Mouse (Mus musculus) adrenal gland, adult 2 months (tissue): ENCODE measurements at regions not wholly inside any gene's neighbourhood (a gene's known extent, or its start where the extent isn't known, plus 50 kb on each side); places are given as distances from the start of the nearest gene placed in this dataset.

ENCODE experiments used
- DNase-seq: peaks from one replicate; pipeline ENCODE4 v3.0.0; 2021

DNA sequence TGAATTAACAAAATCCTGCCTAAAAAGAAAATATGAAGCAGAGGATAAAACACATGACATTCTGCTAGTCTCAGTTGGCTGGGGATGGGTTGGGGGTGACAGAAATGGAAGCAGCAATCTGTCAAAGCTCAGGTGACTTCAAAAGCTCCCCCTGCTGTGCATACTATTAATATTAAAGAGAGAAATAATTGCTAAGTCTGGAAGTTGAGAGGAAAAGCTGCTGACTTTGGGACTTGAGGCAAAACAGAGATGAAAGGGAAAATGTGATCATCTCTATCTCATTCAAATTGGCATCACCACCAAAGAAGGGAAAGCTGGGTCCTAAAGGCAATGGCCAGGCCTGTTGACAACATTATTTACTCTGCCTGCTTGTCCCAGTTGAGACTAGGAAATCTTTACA is 90.8 kb downstream of the Rpe65 start:
- no peak for DNase-seq

DNA sequence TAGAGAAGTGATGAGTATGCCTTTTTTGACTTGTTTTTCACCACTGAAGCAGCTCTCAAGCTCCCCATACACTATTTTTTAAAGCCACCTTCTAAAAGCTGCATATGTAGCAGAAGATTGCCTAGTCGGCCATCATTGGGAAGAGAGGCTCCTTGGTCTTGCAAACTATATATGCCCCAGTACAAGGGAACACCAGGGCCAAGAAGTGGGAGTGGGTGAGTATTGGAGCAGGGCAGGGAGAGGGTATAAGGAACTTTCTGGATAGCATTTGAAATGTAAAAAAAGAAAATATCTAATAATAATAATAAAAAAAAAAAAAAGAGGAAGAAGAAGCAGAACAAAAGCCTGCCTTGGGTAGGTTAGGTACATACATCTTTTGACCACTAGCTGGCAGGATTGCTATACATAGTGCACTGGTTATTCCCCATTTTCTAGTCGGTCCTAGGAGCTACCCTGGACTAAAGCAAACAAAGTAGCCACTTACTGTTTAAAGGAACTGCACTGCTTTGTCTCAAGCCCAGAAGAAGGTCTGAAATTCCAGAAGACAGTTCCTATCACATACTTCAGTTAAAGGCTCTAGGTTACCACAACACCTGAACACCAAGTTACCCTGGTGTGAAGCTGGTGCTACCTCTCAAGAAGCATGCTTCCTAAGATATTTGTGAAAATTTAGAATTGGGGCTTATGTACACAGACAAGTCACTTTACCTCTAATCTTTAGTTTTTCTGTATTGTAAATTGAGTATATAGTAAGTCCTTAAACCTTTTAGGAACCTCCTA is 114.9 kb upstream of the Wls start:
- peak; percentile 3 for DNase-seq

DNA sequence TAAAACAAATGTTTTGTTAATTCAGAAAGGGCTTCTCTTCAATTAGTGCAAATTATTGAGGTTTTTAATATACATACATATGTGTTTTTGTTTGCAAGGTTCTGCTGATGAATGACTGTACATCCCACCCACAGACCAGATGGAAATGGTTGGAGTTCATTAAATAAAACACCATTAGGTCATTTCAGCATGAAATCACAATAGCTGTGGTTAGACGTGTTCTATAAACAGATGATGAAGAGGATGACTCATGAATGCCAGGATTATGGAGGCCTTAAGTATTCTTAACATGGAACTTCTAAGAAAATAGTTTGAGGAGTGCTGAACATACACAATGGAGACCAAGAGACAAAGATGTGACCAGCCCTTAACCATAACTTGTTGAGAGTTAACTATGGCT is 107.3 kb upstream of the Wls start:
- no peak for DNase-seq

GRCm38 (mm10) chr3:159733141-159733540 is 106.3 kb upstream of the Wls start:
- no peak for DNase-seq

DNA sequence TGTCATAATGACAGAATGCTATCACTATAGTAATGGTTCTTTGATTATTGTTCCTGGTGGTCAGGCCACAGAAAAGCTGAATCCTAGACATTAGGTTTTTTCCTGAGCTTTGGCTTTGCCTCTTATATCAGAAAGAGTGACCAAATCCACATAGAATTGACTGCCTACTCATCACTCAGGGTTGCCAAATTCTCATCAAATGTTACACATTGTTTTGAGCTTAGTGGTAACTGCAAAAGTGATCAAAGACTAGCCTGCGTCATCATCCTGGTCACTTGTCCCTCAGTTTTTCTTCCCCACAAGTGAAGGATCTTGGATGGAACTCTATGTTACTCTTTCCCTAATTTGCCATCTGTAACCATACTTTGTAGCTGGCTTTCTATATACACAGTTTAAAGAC is 104.9 kb upstream of the Wls start:
- no peak for DNase-seq

- DNase-seq: no peak
Measured at GRCm38 (mm10) chr3:159736070-159736469, 103.4 kb upstream of the Wls start.

DNA sequence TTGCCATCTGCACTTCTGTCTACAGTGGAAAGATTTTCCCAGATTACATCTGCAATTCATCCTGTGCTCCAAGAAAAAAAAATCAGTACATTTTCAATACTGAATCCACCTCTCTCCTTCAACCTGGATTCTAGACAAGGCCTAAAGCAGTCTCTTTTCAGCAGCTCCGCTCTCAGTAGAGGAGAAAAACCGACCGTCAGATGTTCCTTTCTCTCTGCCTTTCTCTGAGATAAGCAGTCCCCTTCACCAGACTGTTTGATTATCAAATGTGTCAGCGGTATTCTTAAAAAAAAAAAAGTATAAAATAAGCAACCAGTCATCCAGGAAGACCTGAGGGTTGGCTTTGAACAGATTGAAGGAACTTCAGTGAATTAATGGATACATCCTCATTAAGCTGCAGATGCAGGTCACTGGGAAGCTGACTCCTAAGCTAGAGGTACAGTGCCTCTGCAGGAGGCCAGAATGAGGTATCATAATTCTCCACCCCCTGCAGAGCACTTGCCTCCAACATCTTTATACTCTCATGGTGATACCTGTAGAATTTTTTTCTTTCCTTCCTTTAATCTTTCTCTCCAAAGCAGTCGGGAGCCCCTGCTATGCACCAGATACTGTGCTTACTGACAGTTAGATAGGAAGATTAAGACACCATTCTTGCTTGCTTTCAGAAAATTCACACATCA is 98.7 kb upstream of the Wls start:
- no peak for DNase-seq

DNA sequence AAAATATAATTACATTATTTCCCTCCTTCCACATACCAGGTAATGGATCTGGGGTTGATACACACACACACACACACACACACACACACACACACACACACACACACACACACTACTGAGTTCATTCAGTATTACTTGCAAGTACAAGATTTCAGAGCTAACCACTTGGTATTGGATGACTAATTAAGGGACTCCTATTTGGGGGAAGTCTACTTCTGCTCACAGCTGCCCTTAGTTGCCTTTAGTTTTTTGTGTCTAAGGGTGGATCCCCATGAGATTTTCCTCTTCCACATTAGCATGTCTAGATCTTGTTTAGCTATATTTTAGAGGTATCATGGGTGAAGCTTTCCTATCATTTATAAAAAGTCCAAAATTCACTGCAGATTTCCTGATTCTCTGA is 97.7 kb upstream of the Wls start:
- no peak for DNase-seq

DNA sequence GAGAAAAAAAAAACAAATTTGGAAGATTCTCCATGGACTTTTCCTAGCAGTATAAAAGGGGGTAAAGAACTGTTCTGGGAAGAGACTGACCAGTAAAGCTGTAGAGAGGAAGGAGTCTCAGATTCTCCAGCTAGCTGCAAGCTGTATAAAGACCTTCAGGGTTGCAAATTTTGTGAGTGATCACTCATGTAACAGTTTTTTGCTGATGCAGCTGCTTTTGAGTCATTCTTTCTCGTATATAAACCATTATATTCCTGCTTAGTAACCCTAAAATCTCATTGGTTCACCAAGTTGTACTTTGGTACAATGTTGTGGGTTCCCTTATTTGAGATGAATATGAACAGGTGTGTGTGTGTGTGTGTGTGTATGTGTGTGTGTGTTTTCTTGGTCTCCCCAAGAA is 79.7 kb upstream of the Wls start:
- no peak for DNase-seq

GRCm38 (mm10) chr3:159760293-159760692 is 79.2 kb upstream of the Wls start:
- DNase-seq: no peak

DNA sequence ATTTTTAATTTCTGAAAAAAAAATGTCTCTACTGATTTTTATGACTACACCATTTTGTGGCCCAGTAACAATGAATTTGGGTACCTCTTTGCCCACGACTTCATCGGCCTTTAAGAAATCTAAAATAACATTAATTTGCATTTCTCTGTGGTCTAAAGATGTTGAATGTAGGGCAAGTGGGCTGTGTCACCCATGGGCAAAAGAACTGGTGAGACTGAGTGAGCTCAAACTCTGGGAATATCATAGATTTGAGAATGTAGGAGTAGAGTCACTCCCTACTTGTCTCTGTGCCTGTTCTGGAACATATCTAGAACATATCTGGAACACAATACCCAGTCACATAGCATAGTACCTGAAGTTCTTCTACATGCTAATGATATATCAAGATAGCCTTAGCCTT is 78.5 kb upstream of the Wls start:
- no peak for DNase-seq

DNA sequence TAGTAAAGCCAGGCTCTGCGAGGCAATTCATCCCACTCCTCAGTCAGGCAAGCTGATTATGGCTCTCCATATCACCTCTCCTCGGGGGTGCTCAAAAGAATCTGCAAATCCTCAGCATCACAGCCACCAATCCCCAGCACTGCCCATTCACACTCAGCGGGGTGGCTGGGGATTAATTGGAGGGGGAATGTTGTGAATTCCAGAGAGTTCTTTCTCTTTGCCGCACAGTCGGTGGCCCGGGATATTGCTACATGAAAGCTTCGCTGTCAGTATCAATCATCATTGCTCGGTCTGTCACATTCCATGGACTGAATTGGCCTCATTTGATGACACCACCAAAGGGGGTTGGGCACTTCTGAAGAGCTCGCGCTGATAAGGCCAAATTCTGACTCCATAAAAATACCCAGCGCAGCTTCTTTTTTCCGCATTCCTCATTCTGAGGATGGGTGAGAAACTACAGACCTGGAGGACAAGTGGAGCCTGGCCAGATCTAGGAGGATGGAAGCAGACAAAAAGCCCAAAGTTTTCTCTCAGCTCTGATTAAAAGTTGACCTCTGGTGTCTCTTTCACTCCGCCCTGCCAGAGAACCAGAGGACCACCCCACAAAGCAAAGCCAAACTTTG is 57.1 kb upstream of the Wls start:
- no peak for DNase-seq

DNA sequence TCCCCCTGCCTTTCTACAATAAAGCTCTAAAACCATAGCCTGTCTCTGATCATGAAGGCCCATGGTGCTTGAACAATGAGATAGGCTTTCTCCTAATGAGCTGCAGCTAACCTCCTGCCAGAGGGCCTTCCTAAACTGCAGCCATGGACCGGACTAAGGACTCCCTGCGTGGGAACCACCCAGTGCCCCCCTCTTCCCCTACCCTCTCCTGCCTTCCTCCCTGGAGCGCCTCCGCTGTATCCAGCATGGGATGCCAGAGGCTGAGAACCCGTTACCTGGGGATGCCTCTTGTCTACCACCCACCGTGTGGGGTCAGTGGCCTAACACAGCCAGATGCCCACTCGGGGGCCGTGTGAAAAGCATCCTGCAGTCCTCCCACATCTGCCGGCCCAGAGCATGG is 51.7 kb upstream of the Wls start:
- no peak for DNase-seq
